Mouse (Mus musculus) layer of hippocampus, postnatal 10 days (tissue): ENCODE data around the gene Atp2b2. TPM values are rescaled to one million over a fixed set of nuclear protein-coding genes. Genes with fewer than 3 reads are reported as not detected.

Source experiments
- DNase-seq, 2 experiments: peaks; one replicate each; pipeline ENCODE4 v3.0.0; 2021; ENCODE audit warnings: low spot score in 2 of 2
- long read RNA-seq: library from polyadenylated mRNA; stranded (forward); transcript quantifications from one replicate; pipeline ENCODE4 v2.0.0, GENCODE M21; 2023
- total RNA-seq, 2 experiments: library from RNA; stranded (reverse); gene quantifications; 2 replicates each; pipeline ENCODE4 v1.2.3; 2021

The Atp2b2 gene
- 100 to 1,000 TPM; 243 to 256 TPM for total RNA-seq
- long read RNA-seq, full-length matches to known transcripts: 13 of 41 reads
- long read RNA-seq, partial matches to known transcripts: 7 of 41 reads
- long read RNA-seq, other reads (novel, unspliced or antisense): 21 of 41 reads

DNA sequence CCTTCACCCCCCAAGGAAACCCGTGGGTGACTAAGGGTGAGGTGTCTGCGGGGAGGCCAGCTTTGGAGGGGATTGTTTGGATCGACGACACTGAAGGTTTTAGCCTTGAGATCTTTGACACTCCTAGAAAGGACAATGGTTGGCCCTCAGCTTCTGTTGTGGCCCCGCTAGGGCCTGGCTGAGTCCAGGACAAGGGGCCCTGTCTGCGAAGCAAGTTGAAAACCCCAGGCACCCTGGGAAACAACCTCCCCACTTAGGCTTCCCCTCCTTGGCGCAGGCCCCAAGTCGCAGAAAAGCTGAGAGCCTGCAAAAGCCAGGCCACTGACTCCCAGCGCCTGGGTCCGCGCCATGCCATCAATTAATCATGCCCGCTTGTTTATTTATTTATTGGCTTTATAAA lies at the start of gene Atp2b2:
TSS of gene Atp2b2 (minus strand) at position 282 of the 400 bp plus-strand sequence.
- DNase-seq: peak; percentile 34 to 42

DNA sequence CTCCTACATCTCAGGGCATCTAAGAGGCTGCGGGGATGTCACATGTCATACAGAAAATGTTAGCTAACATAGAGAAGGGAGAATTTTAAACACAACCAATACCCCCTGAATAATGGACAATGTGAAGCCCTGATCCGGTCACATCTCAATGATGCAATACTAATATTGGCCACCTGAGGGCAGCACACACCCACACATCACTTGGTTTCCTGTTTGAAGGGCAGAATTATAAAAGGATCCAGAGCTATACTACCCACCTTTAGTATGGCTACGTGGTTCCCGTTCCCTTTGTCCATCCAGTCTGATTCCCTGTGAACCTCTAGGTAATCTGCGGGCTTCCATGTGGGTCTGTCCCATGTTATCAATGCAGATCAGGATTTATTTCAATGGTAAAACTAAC lies 47.2 kb upstream of the Atp2b2 start:
- peak; percentile 87 for DNase-seq

DNA sequence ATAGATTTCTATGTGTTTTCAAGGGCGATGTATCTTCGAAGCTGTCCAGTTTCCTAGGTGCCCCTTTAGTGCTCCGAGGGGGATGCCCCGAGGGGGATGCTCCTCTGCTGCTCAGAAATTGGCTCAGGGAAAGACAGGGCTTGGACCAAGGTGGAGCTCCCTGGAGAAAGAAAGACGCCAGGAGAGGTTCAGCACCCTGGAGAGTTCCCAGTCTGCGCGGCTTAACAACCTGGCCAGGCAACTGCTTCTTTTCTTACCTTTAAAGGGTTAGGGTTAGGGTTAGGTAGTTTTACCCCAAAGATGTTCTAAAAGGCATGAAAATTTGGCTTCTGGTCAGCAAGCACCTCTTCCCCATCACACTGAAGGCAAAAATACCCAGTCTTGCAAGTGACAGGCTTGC lies 44.7 kb upstream of the Atp2b2 start:
- no peak for DNase-seq

DNA sequence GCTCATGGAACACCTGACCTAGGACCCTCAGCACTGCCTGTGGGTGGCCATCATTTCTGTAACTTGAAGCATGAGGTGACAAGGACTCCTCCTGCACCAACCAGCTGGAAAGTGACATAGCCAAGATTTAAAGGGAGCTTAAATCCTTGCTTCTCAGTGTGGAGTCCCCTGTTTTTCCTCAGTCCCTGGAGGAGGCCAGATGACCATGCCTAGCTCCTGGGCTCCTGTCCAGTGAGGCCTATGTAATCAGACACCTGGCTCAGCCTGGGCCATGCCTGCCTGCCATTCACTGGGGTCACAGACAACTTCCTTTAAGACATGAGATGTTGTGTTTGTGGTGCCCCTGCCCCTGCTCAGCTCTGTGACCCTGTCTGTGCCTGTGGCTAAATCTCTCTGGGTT lies 36.1 kb upstream of the Atp2b2 start:
- no peak for DNase-seq

DNA sequence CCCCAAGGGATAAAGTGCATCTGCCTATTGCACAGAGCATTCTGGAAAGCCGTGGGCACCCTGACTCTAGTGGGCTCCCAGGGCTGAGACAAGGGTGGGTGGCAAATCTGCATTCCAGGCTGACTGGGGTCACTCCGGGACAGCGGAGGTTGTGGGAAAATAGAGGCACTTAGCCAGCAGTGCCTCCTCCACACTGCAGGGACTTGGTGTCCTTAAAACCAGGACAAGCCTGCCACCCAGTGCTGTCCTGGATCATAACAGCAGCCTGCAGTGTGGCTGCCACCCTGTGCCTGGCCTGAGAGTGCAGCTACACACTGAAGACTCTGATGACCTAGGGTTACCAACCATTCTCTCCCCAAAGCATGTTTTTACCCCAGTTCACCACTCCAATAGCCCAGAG lies 34.1 kb upstream of the Atp2b2 start:
- DNase-seq: peak; percentile 74 to 77

DNA sequence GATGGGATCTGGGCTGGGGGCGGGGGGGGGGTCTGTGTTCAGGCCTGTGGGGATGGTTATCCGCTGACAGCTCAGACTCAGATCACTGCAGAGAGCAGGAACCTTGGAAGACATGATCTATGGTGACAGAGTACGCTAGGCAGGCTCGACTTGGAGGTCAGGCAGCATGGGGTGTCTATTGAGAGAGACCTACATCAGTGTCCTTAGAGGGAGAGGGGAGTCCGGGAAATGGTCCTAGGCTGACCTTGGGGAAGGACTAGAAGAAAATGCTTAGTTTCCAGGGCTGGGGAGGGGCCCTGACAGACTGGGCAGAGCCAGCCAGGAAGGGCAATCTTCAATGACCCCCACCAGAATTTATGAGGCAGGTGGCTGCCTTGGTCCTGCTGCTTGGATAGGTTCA lies 33.6 kb upstream of the Atp2b2 start:
- no peak for DNase-seq

DNA sequence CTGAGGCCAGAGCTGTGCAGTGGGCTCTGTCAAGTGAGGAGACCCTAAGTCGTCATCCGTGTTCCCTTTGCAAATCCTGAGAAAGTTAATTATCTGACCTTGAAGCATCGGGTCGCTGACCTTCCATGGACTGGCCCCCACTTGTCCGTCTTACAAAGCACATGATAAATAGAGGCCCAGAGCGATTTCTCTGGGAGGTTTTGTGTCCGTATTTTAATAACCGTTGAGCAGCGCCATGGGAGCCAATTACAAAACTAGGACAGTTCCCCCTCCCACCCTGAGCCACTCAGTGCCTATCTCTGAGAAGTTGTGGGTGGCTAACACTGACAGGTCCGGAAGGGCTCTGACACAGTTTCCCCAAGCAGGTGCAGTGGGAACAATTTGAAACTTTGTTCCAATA lies 32.5 kb upstream of the Atp2b2 start:
- no peak for DNase-seq

DNA sequence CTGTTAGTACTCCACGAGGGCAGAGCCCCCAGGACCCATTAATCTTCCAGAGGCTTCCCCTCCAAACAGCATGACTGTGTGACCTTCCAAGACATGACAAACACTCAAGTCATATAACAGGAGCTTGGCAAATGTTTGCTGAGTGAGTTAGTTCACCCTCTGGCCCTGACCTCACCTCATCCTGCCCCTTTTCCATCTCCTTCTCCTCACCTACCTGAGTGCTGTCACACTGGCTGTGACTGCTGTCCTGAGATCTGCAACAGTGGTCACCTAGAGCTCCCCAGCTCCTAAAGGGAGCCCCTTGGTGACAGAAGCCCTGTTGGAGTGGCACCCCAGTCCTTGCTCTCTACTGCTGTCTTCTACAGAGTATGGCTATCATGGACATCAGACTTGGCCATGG lies 31.8 kb upstream of the Atp2b2 start:
- DNase-seq: no peak

DNA sequence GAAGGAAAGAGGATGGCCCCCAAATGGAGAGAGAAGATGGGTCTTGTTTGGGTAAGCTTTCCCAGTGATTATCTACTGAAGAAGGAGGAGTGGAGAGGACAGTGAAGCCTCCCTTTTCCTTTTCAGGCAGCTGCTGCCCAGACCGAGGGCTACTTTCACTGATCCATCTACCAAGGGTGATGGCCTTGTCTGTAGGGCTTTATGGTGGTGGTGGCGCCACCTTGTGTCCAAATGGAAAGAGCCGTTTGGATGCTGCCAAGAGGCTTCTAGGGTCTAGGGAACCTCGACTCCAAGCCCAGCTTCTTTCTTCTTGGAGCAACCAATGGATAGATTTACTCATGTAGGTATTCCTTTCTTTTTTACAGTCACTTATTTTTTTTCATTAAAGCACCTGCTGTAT lies 29.2 kb upstream of the Atp2b2 start:
- DNase-seq: peak; percentile 70 to 79

DNA sequence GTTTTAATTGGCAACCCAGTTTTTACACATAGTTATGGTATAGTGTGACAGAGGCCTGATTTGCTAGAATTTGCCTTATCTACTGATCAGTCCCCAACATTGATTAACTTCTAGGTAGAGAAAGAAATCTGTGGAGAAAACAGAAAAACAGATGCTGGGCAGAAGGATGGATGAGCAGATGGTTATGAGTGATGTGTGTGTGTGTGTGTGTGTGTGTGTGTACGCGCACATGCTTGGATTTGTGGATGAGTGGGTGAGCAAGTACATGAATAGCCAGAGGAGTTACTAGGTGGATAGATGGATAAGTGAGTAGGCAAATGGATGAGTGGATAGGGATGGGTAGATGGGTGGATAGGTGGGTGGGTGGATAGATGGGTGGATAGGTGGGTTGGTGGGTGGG lies 20.7 kb upstream of the Atp2b2 start:
- DNase-seq: no peak

DNA sequence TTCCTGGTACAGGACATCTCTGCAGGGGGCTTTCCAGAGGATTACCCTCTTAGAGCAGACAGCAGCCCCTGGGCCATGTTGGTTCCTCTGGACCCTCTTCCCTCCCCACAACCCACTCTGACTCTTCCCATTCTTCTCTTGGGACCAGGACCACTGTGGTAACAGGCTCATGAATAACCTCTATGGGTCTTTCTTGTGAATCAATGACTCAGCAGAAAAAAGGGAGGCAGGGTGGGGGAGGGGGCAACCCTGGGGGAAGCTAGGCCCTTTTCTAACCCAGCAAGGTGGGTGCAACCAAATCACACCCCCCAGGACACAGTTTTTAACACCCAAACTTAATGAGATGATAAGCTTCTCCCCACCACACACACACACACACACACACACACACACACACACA lies 20.3 kb upstream of the Atp2b2 start:
- DNase-seq: no peak

DNA sequence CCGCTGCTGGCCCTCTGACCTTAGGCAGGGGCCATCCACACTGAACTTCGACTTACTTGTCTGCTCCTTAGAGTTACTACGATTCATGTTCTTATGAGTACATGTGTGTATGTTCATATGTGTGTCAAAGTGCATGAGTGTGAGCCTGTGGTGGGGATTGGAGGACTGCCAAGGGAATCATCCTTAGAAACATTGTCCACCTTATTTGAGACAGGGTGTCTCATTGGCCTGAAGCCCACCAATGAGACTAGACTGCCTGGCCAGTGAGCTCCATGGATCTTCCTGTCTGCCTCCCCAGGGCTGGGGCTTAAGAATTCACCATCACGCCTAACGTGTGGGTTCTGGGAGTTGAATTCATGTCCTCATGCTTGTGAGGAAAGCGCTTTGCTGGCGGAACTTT lies 16.8 kb upstream of the Atp2b2 start:
- DNase-seq: no peak

DNA sequence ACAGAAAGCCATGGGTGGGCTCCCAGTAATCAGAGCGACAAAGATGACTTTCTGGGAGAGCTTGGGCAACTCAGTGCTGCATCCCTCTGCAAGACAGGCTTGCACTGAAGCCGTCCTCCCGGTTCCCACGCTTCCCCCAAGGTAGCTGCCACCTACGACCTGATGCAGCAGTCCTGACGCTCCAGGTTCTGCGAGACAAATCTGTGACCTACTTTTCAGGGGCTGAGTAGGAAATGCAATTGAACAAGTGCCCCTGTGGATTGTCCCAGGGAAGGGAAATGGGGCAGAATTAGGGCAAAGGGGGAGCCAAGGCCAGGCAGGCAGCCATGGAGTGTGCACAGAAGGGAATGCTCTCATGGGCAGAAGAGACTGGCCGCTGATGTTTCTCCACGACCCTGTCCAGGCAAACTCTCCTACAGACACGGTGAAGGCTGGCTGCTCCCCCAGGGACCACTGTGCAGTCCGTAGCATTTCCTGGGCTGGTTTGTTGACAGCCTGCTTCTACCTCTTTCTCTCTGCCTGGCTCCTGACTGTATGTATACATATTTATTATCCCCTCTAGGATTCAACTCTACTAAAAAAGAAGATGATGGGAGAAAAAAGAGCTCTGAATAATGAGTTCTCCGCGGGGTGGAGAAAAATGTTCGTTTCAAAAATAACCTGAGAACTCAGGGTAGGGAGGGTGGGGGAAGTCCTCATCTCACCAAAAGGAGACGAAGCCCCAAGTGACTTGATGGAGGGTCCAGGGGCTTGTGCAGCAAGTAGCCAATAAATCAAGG lies 15.8 kb upstream of the Atp2b2 start:
- no peak for DNase-seq

DNA sequence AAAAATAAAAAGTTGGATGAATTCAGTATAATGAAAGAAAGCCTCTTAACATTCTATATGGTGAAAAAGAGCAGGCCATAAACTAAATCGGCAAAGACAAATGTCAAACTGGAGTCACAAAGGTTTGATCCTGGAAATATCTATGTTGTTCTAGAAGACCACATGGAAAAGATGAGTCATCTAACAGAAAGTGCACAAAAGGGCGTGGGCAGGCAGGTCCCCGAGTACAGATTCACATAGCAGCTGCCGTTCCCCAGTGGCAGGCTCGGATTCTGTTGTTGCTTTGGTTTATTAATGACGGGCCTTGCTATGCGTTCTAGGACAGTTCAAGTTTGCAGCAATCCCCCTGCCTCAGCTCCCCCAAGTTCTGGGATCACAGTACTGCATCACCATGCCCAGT lies 12.9 kb upstream of the Atp2b2 start:
- DNase-seq: no peak

DNA sequence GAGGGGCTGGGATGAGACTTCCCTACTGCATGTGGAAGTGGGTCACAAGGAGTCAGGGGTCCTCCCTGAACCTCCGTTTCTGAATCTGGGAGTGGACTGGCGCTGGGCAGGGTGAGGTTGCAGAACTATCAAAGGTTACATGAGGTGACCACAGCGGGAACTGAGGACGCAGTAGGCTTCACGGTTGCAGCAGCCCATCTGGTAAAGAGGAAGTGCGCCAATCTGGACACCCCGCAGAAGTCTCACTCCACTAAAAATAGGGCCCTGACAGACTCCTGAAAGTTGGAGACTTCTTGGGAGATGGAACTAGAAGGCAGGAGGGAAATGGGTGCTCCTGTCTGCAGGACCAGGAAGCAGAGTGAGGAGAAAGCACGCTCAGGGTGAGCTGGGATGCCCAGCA lies 2.5 kb upstream of the Atp2b2 start:
- no peak for DNase-seq

DNA sequence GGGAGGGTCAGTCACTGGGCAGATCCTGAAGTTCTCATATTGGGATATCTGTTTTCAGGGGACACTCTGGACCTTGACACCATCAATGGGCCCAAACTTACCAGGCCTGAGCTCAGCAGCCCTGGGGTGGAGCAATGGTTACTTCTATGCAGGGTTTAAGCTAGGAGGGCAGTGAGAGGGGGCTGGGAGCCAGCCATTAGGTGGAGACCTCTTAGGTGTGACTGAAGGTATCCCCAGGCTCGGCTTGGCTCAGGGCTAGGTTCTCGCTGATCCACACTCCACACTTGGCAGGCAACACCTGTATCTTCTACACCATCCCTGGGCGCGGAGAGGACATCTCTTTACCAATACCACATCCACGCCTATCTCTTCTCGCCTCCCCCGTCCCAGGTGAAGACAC lies 423 bp upstream of the Atp2b2 start:
- no peak for DNase-seq

DNA sequence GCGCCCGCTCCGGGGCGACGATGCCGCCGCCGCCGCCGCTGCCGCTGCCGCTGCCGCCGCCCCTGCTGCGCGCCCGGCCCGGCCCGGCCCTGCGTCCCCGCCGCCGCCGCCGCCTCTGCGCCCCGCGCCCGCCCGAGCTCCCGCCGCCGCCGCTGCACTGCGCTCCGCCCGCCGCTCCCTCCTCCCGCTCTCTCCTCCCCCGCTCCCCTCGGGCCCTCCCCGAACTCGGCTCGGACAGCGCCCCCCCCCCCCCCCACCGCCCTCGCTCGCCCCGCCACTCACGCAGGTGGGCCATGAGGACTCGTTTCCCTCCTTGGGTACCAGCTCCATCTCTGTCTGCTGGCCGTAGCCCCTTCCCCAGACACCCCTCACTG lies 515 bp downstream of the Atp2b2 start:
- peak; percentile 32 to 55 for DNase-seq

DNA sequence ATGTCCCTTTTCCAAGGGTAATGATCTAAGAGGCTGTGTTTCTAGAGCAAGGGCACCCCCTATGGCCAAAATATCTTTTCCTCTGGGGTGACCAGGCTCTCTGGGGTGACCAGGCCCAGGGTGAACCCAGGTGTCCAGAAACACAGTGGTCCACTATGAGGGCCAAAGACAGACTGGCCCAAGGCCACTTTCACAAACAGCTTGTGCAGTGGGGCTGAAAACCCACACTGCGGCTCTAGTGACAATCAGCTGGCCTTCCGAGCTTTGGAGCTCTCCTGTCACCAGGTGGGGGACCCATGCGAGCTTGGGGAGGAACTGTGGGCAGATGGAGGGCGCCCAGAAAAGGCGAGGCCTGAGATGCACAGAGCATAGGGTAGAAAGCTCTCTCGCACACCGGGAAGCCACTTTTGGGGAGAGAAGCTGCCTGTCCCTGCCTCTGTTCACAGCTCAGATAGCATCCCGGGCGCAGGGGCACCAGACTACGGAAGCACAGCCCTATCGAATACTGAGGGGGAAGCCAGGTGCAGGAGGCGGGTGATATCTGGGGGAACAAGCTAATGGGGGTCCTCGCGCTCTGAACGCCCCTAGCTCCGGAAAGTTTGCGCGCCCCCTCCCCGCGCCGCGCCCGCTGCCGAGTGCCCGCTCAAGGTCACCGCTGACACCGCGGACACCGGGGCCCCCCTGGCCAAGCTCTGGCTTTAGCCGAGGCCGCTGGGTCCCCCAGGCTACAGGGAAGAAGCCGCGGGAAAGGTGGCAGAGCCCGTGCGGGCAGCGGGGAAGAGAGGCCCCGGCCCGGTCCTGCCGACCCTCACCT lies 1.1 kb downstream of the Atp2b2 start:
- peak; percentile 55 to 60 for DNase-seq

DNA sequence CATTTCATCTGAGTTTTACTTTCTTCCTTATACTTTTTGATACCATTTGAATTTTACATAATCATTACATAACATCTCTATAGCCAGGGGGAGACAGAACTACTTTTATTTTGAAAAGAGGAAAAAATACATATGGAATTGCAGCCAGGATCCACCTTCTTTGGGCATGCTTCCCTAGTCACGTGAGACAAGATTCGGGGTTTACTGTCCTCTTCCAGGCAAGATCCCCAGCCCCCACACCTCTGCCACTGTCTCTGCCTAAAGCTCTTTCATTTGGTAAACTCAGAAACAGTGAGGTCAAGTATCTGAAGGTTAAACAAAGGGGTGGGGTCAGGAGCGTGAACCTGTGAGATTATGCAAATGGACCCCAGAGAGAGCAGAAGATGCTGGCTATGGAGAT lies 6.7 kb downstream of the Atp2b2 start:
- no peak for DNase-seq

DNA sequence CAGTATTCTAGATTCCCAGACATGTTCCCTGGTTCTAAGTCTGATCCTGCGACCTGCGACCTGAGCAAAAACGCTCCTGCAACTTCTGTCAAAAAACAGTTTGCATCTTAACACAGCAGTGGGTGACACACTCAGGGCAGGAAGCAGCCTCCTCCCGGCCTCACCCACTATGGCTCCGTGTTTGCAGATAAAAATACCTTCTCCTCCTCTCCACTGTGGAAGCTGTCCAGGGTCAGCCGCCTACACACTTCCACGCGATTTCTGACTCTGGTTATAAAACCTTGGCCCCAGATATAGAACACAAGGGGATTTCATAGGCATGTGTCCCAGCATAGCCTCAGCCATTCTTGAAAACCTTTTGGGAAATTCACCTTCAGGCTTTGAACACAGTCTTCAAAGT lies 9.6 kb downstream of the Atp2b2 start:
- DNase-seq: no peak

DNA sequence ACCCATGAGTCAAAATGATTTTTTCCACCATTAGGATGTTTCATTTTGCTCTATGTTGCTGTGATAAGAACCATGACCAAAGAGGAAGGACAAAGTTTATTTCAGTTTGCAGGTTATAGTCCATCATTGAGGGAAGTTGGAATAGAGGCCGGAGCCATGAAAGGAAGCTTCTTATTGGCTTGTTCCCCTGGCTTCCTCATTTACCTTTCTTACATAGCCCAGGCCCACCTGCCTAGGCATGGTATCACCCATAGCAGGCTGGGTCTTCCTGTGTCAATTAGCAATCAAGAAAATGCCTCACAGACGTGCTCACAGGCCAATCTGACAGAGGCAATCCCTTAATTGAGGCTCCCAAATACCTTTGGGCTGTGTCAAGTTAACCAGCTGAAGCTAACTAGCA lies 18.6 kb downstream of the Atp2b2 start:
- no peak for DNase-seq

DNA sequence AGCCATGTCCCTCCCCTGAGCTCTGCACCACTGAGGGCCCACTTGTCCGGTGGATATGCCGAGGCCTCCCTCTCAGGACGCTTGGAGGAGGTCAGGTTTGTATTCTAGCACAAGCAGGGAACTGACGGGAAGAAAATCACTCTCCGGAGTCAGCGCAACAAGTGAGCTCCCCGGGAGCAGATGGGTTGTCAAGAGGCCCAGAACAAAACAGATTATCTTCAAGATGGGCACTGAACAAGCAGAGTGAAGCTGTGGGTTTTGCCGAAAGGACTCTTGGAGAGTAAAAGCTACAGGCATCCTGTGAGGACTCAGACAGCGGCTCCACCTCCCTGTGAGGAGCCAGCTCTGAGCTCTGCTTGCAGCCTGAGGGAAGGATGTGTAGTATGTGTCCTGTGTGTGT lies 20.3 kb downstream of the Atp2b2 start:
- DNase-seq: peak; percentile 25 to 31

DNA sequence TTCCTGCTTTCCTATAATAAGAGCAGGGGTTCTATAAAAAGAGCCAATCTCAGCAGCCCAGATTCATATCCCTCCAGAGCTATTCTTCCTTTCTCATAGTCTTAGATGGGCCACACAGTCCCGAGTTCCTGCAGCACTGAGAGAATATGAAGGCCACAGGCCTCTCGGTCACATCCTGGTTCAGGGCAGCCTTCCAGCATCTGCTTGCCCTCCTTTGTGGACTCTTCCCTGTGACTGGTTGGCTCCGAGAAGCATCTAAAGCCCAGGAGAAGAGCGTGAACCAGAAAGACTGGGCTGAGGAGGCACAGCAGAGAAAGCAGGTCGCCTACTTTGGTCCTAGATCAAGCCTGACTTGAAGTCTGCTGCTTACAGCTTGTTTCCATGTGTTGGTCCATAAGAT lies 28.6 kb downstream of the Atp2b2 start:
- DNase-seq: no peak
